Mouse (Mus musculus): ENCODE measurements around the gene Pomt2. TPM values are rescaled to one million over a fixed set of nuclear protein-coding genes. Genes with fewer than 3 reads are reported as not detected.
A peak's percentile ranks its signal among the peaks of the same experiment; 100 is the strongest.

The Pomt2 gene
- 14.4 and 21.2 TPM in 2 replicates for polyA plus RNA-seq (2014; fragmentation: Nextera tagmentation; extraction: Ambion mirVana)

GRCm38 (mm10) chr12:87147395-87148089 is at the start of gene Pomt2:
Gene Pomt2, minus strand, starts transcription at chr12:87147968.
- H3K27me3 ChIP-seq (ENCODE audit: control insufficient read depth, insufficient read depth, low read length) = no peaks in the 10 kb centered on the region

GRCm38 (mm10) chr12:87196310-87196709 is 48.5 kb upstream of the Pomt2 start:
- Histone ChIP-seq H3K27me3 (ENCODE audit: control insufficient read depth, insufficient read depth, low read length) (no peaks in the 10 kb centered on the region), H3K4me2 (replicated peaks; ENCODE audit: low read depth, low read length) (no peak overlapping the region), H3K4me1 (ENCODE audit: control insufficient read depth, insufficient read depth, low read length) (peaks cover 6% of the 10 kb centered on the region; the same call in 1 of the 2 replicates), H3K36me3 (ENCODE audit: control insufficient read depth, insufficient read depth, low read length) (no peaks in the 10 kb centered on the region), H3K4me3 (ENCODE audit: low read length) (no peak overlapping the region), H3K27ac (ENCODE audit: low read depth, low read length) (no peak overlapping the region), H3K9me3 (ENCODE audit: control insufficient read depth, low read length) (no peaks in the 10 kb centered on the region), H3K9ac (ENCODE audit: low read depth, low read length) (no peak overlapping the region)
- ATAC-seq (ENCODE audit: low FRiP score, low TSS enrichment) = no peak

More at GRCm38 (mm10) chr12:87147395-87148089, at the start of gene Pomt2:
- H3K27ac ChIP-seq (ENCODE audit: low read depth, low read length) = peak within 1 kb of the TSS; percentile 85
- WGBS = under 1% methylated on average over 61 of the region's 61 CpGs
- peak within 1 kb of the TSS; percentile 56 for H3K4me2 ChIP-seq (replicated peaks; ENCODE audit: low read depth, low read length)
- peaks cover 7% of the 10 kb centered on the region; the same call in 1 of the 2 replicates for H3K4me1 ChIP-seq (ENCODE audit: control insufficient read depth, insufficient read depth, low read length)
- H3K4me3 ChIP-seq (ENCODE audit: low read length) = peak within 1 kb of the TSS; percentile 94
- peak within 1 kb of the TSS; percentile 53 for H3K9ac ChIP-seq (ENCODE audit: low read depth, low read length)
- peaks cover 8% of the 10 kb centered on the region for H3K9me3 ChIP-seq (ENCODE audit: control insufficient read depth, low read length)
- H3K36me3 ChIP-seq (ENCODE audit: control insufficient read depth, insufficient read depth, low read length) = no peaks in the 10 kb centered on the region
- peak; percentile 97 for ATAC-seq (ENCODE audit: low FRiP score, low TSS enrichment)

GRCm38 (mm10) chr12:87195069-87195468 is 47.3 kb upstream of the Pomt2 start:
- Histone ChIP-seq H3K9me3 (ENCODE audit: control insufficient read depth, low read length) (no peaks in the 10 kb centered on the region), H3K27me3 (ENCODE audit: control insufficient read depth, insufficient read depth, low read length) (no peaks in the 10 kb centered on the region), H3K9ac (ENCODE audit: low read depth, low read length) (no peak overlapping the region), H3K4me1 (ENCODE audit: control insufficient read depth, insufficient read depth, low read length) (peaks cover 6% of the 10 kb centered on the region; the same call in 1 of the 2 replicates), H3K27ac (ENCODE audit: low read depth, low read length) (no peak overlapping the region), H3K4me2 (replicated peaks; ENCODE audit: low read depth, low read length) (no peak overlapping the region), H3K4me3 (ENCODE audit: low read length) (no peak overlapping the region), H3K36me3 (ENCODE audit: control insufficient read depth, insufficient read depth, low read length) (no peaks in the 10 kb centered on the region)
- 78% methylated on average over 1 of the region's 1 CpGs for WGBS
- ATAC-seq (ENCODE audit: low FRiP score, low TSS enrichment) = no peak

- no peaks in the 10 kb centered on the region for H3K36me3 ChIP-seq (ENCODE audit: control insufficient read depth, insufficient read depth, low read length)
- H3K4me2 ChIP-seq (replicated peaks; ENCODE audit: low read depth, low read length) = no peak overlapping the region
- no peaks in the 10 kb centered on the region for H3K9me3 ChIP-seq (ENCODE audit: control insufficient read depth, low read length)
- H3K27me3 ChIP-seq (ENCODE audit: control insufficient read depth, insufficient read depth, low read length) = no peaks in the 10 kb centered on the region
- no peak for ATAC-seq (ENCODE audit: low FRiP score, low TSS enrichment)
- WGBS = 88% methylated on average over 3 of the region's 3 CpGs
- no peak overlapping the region for H3K27ac ChIP-seq (ENCODE audit: low read depth, low read length)
- H3K4me1 ChIP-seq (ENCODE audit: control insufficient read depth, insufficient read depth, low read length) = no peaks in the 10 kb centered on the region
- H3K9ac ChIP-seq (ENCODE audit: low read depth, low read length) = no peak overlapping the region
- H3K4me3 ChIP-seq (ENCODE audit: low read length) = no peak overlapping the region
Measured at GRCm38 (mm10) chr12:87193008-87193407, 45.2 kb upstream of the Pomt2 start.

- H3K4me2 ChIP-seq (replicated peaks; ENCODE audit: low read depth, low read length) = no peak overlapping the region
- no peaks in the 10 kb centered on the region for H3K27me3 ChIP-seq (ENCODE audit: control insufficient read depth, insufficient read depth, low read length)
- H3K4me1 ChIP-seq (ENCODE audit: control insufficient read depth, insufficient read depth, low read length) = no peaks in the 10 kb centered on the region
- no peaks in the 10 kb centered on the region for H3K9me3 ChIP-seq (ENCODE audit: control insufficient read depth, low read length)
- H3K4me3 ChIP-seq (ENCODE audit: low read length) = no peak overlapping the region
- 0 out of 2 replicates have a peak, but pooled peaks cover 3% of the 10 kb centered on the region for H3K36me3 ChIP-seq (ENCODE audit: control insufficient read depth, insufficient read depth, low read length)
- no peak overlapping the region for H3K9ac ChIP-seq (ENCODE audit: low read depth, low read length)
- ATAC-seq (ENCODE audit: low FRiP score, low TSS enrichment) = no peak
- 96% methylated on average over 4 of the region's 4 CpGs for whole genome bisulfite sequencing
- H3K27ac ChIP-seq (ENCODE audit: low read depth, low read length) = no peak overlapping the region
Measured at GRCm38 (mm10) chr12:87177631-87178030, 29.9 kb upstream of the Pomt2 start.

GRCm38 (mm10) chr12:87175194-87175946 is 27.6 kb upstream of the Pomt2 start:
- WGBS = 73% methylated on average over 4 of the region's 4 CpGs
- no peak overlapping the region for H3K9ac ChIP-seq (ENCODE audit: low read depth, low read length)
- H3K36me3 ChIP-seq (ENCODE audit: control insufficient read depth, insufficient read depth, low read length) = peaks cover 18% of the 10 kb centered on the region; the same call in 1 of the 2 replicates
- H3K27ac ChIP-seq (ENCODE audit: low read depth, low read length) = no peak overlapping the region
- ATAC-seq (ENCODE audit: low FRiP score, low TSS enrichment) = no peak
- H3K9me3 ChIP-seq (ENCODE audit: control insufficient read depth, low read length) = no peaks in the 10 kb centered on the region
- H3K4me2 ChIP-seq (replicated peaks; ENCODE audit: low read depth, low read length) = no peak overlapping the region
- H3K4me3 ChIP-seq (ENCODE audit: low read length) = no peak overlapping the region
- H3K4me1 ChIP-seq (ENCODE audit: control insufficient read depth, insufficient read depth, low read length) = no peaks in the 10 kb centered on the region
- no peaks in the 10 kb centered on the region for H3K27me3 ChIP-seq (ENCODE audit: control insufficient read depth, insufficient read depth, low read length)

- H3K27me3 ChIP-seq (ENCODE audit: control insufficient read depth, insufficient read depth, low read length) = no peaks in the 10 kb centered on the region
- no peak for ATAC-seq (ENCODE audit: low FRiP score, low TSS enrichment)
- peaks cover 9% of the 10 kb centered on the region; the same call in 1 of the 2 replicates for H3K36me3 ChIP-seq (ENCODE audit: control insufficient read depth, insufficient read depth, low read length)
- 92% methylated on average over 5 of the region's 5 CpGs for WGBS
- H3K27ac ChIP-seq (ENCODE audit: low read depth, low read length) = no peak overlapping the region
- H3K9ac ChIP-seq (ENCODE audit: low read depth, low read length) = no peak overlapping the region
- no peak overlapping the region for H3K4me2 ChIP-seq (replicated peaks; ENCODE audit: low read depth, low read length)
- H3K4me3 ChIP-seq (ENCODE audit: low read length) = no peak overlapping the region
- H3K9me3 ChIP-seq (ENCODE audit: control insufficient read depth, low read length) = no peaks in the 10 kb centered on the region
- H3K4me1 ChIP-seq (ENCODE audit: control insufficient read depth, insufficient read depth, low read length) = no peaks in the 10 kb centered on the region
Measured at GRCm38 (mm10) chr12:87160815-87161214, 13.0 kb upstream of the Pomt2 start.

GRCm38 (mm10) chr12:87160310-87160709 is 12.5 kb upstream of the Pomt2 start:
- no peak overlapping the region for H3K27ac ChIP-seq (ENCODE audit: low read depth, low read length)
- H3K27me3 ChIP-seq (ENCODE audit: control insufficient read depth, insufficient read depth, low read length) = no peaks in the 10 kb centered on the region
- H3K4me1 ChIP-seq (ENCODE audit: control insufficient read depth, insufficient read depth, low read length) = no peaks in the 10 kb centered on the region
- H3K4me3 ChIP-seq (ENCODE audit: low read length) = no peak overlapping the region
- H3K36me3 ChIP-seq (ENCODE audit: control insufficient read depth, insufficient read depth, low read length) = peaks cover 9% of the 10 kb centered on the region; the same call in 1 of the 2 replicates
- H3K9me3 ChIP-seq (ENCODE audit: control insufficient read depth, low read length) = no peaks in the 10 kb centered on the region
- no peak for ATAC-seq (ENCODE audit: low FRiP score, low TSS enrichment)
- H3K9ac ChIP-seq (ENCODE audit: low read depth, low read length) = no peak overlapping the region
- 81% methylated on average over 1 of the region's 1 CpGs for WGBS
- H3K4me2 ChIP-seq (replicated peaks; ENCODE audit: low read depth, low read length) = no peak overlapping the region

- 61% methylated on average over 7 of the region's 7 CpGs for WGBS
- H3K27me3 ChIP-seq (ENCODE audit: control insufficient read depth, insufficient read depth, low read length) = no peaks in the 10 kb centered on the region
- no peak overlapping the region for H3K27ac ChIP-seq (ENCODE audit: low read depth, low read length)
- H3K4me2 ChIP-seq (replicated peaks; ENCODE audit: low read depth, low read length) = no peak overlapping the region
- no peaks in the 10 kb centered on the region for H3K4me1 ChIP-seq (ENCODE audit: control insufficient read depth, insufficient read depth, low read length)
- H3K36me3 ChIP-seq (ENCODE audit: control insufficient read depth, insufficient read depth, low read length) = peaks cover 9% of the 10 kb centered on the region; the same call in 1 of the 2 replicates
- no peak overlapping the region for H3K9ac ChIP-seq (ENCODE audit: low read depth, low read length)
- H3K4me3 ChIP-seq (ENCODE audit: low read length) = no peak overlapping the region
- no peaks in the 10 kb centered on the region for H3K9me3 ChIP-seq (ENCODE audit: control insufficient read depth, low read length)
- ATAC-seq (ENCODE audit: low FRiP score, low TSS enrichment) = no peak
Measured at GRCm38 (mm10) chr12:87158099-87158498, 10.3 kb upstream of the Pomt2 start.
